Mouse (Mus musculus) liver, embryonic 14.5 days (tissue): Measurements from ENCODE around the gene Nedd9. TPM values are rescaled to one million over a fixed set of nuclear protein-coding genes. Genes with fewer than 3 reads are reported as not detected.

Source experiments
- ATAC-seq: fragments of 200-750 bp; cut with Nextera tagmentation; 2 replicates; pipeline ENCODE4 v1.8.0; 2017; ENCODE audit warnings: moderate number of reproducible peaks, mild to moderate bottlenecking, moderate library complexity; ENCODE audit not compliant: insufficient read depth
- DNase-seq, 3 experiments: peaks; one replicate each; pipeline ENCODE4 v3.0.0-alpha.2; 2012 to 2013; ENCODE audit warnings: low read depth in 3 of 3, low spot score in 3 of 3
- H3K27ac ChIP-seq: fragments of 300-500 bp; sonication (generic); 2 replicates; pipeline ENCODE4 v1.5.1; 2014; ENCODE audit warnings: moderate library complexity, mild to moderate bottlenecking, control low read depth, inconsistent platforms
- H3K27me3 ChIP-seq: fragments of 300-500 bp; sonication (generic); 2 replicates; pipeline ENCODE4 v1.6.1; 2014; ENCODE audit warnings: mild to moderate bottlenecking, low read length, moderate library complexity; ENCODE audit not compliant: control insufficient read depth, insufficient read depth
- H3K36me3 ChIP-seq: fragments of 300-500 bp; sonication (generic); replicated peaks from 2 replicates; pipeline ENCODE4 v1.6.1; 2014; ENCODE audit warnings: low read depth; ENCODE audit not compliant: control insufficient read depth, insufficient read depth
- H3K4me1 ChIP-seq, 2 experiments: fragments of 200-500 bp in 1 of 2; fragments of 300-500 bp in 1 of 2; sonication (generic) in 1 of 2; replicated peaks; 2 replicates each; pipeline ENCODE4 v1.6.1; 2012 to 2014; ENCODE audit warnings: antibody characterized with exemption in 1 of 2, inconsistent platforms in 1 of 2, low read length in 1 of 2; ENCODE audit not compliant: control insufficient read depth in 2 of 2, insufficient read depth in 2 of 2
- H3K4me2 ChIP-seq: fragments of 300-500 bp; sonication (generic); 2 replicates; pipeline ENCODE4 v1.6.1; 2014; ENCODE audit warnings: low read depth, mild to moderate bottlenecking, control low read depth, moderate library complexity
- H3K4me3 ChIP-seq, 2 experiments: fragments of 200-500 bp in 1 of 2; fragments of 300-500 bp in 1 of 2; sonication (generic) in 1 of 2; 2 replicates each; pipeline ENCODE4 v1.5.1; 2012 to 2014; ENCODE audit warnings: low read depth in 2 of 2, low read length in 2 of 2, mild to moderate bottlenecking in 2 of 2, control low read depth in 1 of 2, inconsistent platforms in 1 of 2, moderate library complexity in 1 of 2; ENCODE audit not compliant: insufficient read depth in 1 of 2
- H3K9ac ChIP-seq: fragments of 300-500 bp; sonication (generic); replicated peaks from 2 replicates; pipeline ENCODE4 v1.6.1; 2014; ENCODE audit warnings: mild to moderate bottlenecking, control low read depth, moderate library complexity
- H3K9me3 ChIP-seq: fragments of 300-500 bp; sonication (generic); 2 replicates; pipeline ENCODE4 v1.6.1; 2016; ENCODE audit warnings: low read length, mixed read lengths; ENCODE audit not compliant: control insufficient read depth
- CTCF ChIP-seq: IDR thresholded peaks from 2 replicates; pipeline ENCODE4 v1.5.1; 2016; ENCODE audit warnings: antibody characterized with exemption, low read depth, control low read depth
- EP300 ChIP-seq: IDR thresholded peaks from 2 replicates; pipeline ENCODE4 v1.6.1; 2016; ENCODE audit warnings: antibody characterized with exemption, low read depth
- WGBS: fragments of 180-500 bp; shearing (Covaris S2); extraction: QIAGEN DNeasy Blood & Tissue Kit; methylation state at CpG from one replicate; pipeline ENCODE4 v1.1.7; 2014; ENCODE audit not compliant: insufficient replicate concordance; 5-methylcytosine and 5-hydroxymethylcytosine counted together
- polyA plus RNA-seq, 2 experiments: library from polyadenylated mRNA; depleted of rRNA in 1 of 2; stranded (reverse) in 1 of 2; unstranded in 1 of 2; fragments of >200 nt; fragmentation: Nextera tagmentation in 1 of 2; extraction: Ambion mirVana in 1 of 2; gene quantifications; 2 replicates each; pipeline versions ENCODE4 v1.2.1 to v1.2.3; 2012 to 2014

The Nedd9 gene
- polyA plus RNA-seq, 2 experiments = 1.2 to 2.7 TPM

GRCm38 (mm10) chr13:41327546-41327945 lies 159.6 kb downstream of the Nedd9 start:
- ATAC-seq = no peak
- Histone ChIP-seq H3K9ac (no peak overlapping the region), H3K4me2 (no peak overlapping the region), H3K9me3 (no peaks in the 10 kb centered on the region), H3K36me3 (no peaks in the 10 kb centered on the region), H3K4me1 (no peaks in the 10 kb centered on the region), H3K27ac (no peak overlapping the region), H3K4me3 (no peak overlapping the region), H3K27me3 (no peaks in the 10 kb centered on the region)
- WGBS = 43% methylated on average over 7 of the region's 7 CpGs
- DNase-seq = peak in 1 of 3 experiments; percentile 4
- TF ChIP-seq EP300 = no peak
- TF ChIP-seq CTCF = no peak

DNA sequence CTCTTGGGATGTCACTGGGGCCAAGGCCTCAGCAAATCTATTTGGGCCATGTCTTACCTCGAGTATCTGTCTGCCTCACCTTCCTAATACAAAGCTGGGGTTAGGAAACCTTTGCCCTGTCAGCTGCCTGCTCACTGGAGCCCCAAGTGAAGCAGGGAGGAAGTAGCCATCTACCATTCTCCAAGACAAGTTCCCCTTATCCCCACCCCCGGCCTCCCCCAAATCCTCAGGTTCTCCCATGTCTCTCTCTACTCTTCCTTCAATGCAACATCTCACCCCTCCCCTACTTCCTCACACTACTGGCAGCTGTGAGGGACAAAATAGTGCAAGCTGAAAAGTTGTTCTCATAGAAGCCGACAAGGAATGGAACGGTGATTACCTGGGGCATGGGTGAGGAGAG lies 161.0 kb downstream of the Nedd9 start:
- 44% methylated on average over 4 of the region's 4 CpGs for WGBS
- H3K4me3 ChIP-seq = no peak overlapping the region
- no peak for TF ChIP-seq EP300
- no peak for TF ChIP-seq CTCF
- no peak overlapping the region for H3K4me2 ChIP-seq
- H3K9me3 ChIP-seq = no peaks in the 10 kb centered on the region
- no peaks in the 10 kb centered on the region for H3K4me1 ChIP-seq
- DNase-seq (no peak), ATAC-seq (no peak)
- no peak overlapping the region for H3K9ac ChIP-seq
- H3K27ac ChIP-seq = no peak overlapping the region
- no peaks in the 10 kb centered on the region for H3K27me3 ChIP-seq
- H3K36me3 ChIP-seq = no peaks in the 10 kb centered on the region

DNA sequence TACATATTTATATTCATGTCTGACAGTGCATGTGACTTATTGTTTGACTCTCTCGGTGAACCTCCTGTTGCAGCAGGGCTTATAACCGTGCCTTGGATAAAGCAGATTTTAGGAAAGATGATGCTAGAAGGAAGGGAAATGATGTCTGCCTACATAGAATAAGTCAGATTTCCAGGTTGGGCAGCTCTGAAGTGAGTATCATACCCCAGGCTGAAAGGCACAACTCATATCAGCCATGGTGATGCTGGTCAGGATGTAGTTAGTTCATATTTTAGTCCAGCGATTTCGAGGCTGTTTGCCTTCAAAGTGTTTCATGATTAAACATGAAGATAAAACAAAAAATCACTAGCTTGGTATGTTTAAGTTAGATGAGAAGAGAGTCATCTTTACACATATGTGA lies 161.8 kb downstream of the Nedd9 start:
- Histone ChIP-seq H3K4me3 (no peak overlapping the region), H3K4me2 (no peak overlapping the region), H3K9ac (no peak overlapping the region), H3K27me3 (no peaks in the 10 kb centered on the region), H3K27ac (no peak overlapping the region), H3K36me3 (no peaks in the 10 kb centered on the region), H3K9me3 (no peaks in the 10 kb centered on the region), H3K4me1 (no peaks in the 10 kb centered on the region)
- DNase-seq (no peak), ATAC-seq (no peak)
- WGBS = 70% methylated on average over 4 of the region's 4 CpGs
- TF ChIP-seq CTCF (no peak), EP300 (no peak)

GRCm38 (mm10) chr13:41324631-41325030 lies 162.5 kb downstream of the Nedd9 start:
- Histone ChIP-seq H3K27ac (no peak overlapping the region), H3K4me3 (no peak overlapping the region), H3K36me3 (no peaks in the 10 kb centered on the region), H3K9me3 (no peaks in the 10 kb centered on the region), H3K4me1 (no peaks in the 10 kb centered on the region), H3K27me3 (no peaks in the 10 kb centered on the region), H3K4me2 (no peak overlapping the region), H3K9ac (no peak overlapping the region)
- WGBS = 60% methylated on average over 4 of the region's 4 CpGs
- ATAC-seq (no peak), DNase-seq (no peak)
- TF ChIP-seq EP300 = no peak
- TF ChIP-seq CTCF = no peak

DNA sequence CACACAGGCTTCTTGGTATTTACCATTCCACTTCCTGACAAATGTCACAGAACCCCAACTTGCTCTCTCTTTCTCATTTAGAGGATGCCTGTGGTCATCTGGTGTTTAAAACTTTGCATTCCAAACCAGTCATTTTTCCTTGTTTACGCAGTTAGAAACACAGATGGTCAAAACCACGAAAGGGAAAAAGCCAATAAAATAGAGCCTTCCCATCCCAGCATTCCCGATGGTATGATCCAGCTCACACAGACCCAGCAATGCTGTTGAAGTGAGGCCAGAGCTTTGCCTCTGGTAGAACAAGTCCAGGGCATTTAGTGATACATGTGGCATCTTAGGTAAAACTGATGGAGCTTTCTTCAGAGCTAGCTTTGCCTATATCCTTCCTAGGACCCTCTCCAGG lies 165.7 kb downstream of the Nedd9 start:
- ATAC-seq (no peak), DNase-seq (no peak)
- Histone ChIP-seq H3K4me3 (no peak overlapping the region), H3K27ac (no peak overlapping the region), H3K9me3 (no peaks in the 10 kb centered on the region), H3K4me2 (no peak overlapping the region), H3K27me3 (no peaks in the 10 kb centered on the region), H3K4me1 (no peaks in the 10 kb centered on the region), H3K9ac (no peak overlapping the region), H3K36me3 (no peaks in the 10 kb centered on the region)
- 36% methylated on average over 3 of the region's 3 CpGs for WGBS
- TF ChIP-seq EP300 (no peak), CTCF (no peak)

DNA sequence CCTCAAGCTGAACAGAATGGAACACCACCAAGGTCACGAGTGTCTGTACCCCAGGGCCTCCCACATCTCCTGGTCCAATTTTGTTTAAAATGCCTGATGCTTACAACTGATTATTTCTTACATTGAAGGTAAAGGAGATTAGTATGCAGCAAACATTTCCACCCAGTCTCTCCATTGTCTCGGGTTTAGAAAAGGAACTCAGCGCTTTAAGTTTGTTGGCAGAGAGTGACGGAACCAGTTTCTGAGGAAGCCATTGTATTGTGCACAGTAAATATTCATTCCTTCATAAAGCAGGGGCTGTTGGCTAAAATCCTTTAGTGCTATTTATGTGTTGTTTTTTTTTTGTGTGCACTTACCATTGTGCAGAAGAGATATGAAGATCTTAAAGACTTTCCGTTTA lies 166.4 kb downstream of the Nedd9 start:
- Histone ChIP-seq H3K36me3 (no peaks in the 10 kb centered on the region), H3K9ac (no peak overlapping the region), H3K4me2 (no peak overlapping the region), H3K27ac (no peak overlapping the region), H3K4me1 (no peaks in the 10 kb centered on the region), H3K27me3 (no peaks in the 10 kb centered on the region), H3K9me3 (no peaks in the 10 kb centered on the region), H3K4me3 (no peak overlapping the region)
- TF ChIP-seq CTCF (no peak), EP300 (no peak)
- 65% methylated on average over 5 of the region's 5 CpGs for WGBS
- ATAC-seq (no peak), DNase-seq (no peak)
